Mouse (Mus musculus): ENCODE results near the gene Lime1. TPM values are rescaled to one million over a fixed set of nuclear protein-coding genes. Genes with fewer than 3 reads are reported as not detected.

Gene Lime1
- total RNA-seq, 1 experiment, result 30.8 TPM

GRCm38 (mm10) chr2:181391541-181391940 is 11.7 kb downstream of the Lime1 start:
- H3K4me1 ChIP-seq (ENCODE audit: control insufficient read depth in 2 of 2, insufficient read depth in 2 of 2, low read length in 2 of 2, poor library complexity in 1 of 2), result no peaks in the 10 kb centered on the region
- H3K4me3 ChIP-seq (ENCODE audit: insufficient read depth in 1 of 2, low read depth in 1 of 2, low read length in 2 of 2, poor library complexity in 1 of 2, severe bottlenecking in 1 of 2), result no peak overlapping the region
- H3K9ac ChIP-seq (ENCODE audit: insufficient read depth, low read depth, low read length, poor library complexity, severe bottlenecking), result no peak overlapping the region
- no peak overlapping the region for H3K27ac ChIP-seq (ENCODE audit: insufficient read depth, low read depth, low read length, poor library complexity, severe bottlenecking)
- in situ Hi-C loops (cut with MboI; ENCODE audit: low sequenced_read_pairs in 2 of 2, unreplicated experiment in 2 of 2), result no loop called here
- DNase-seq (ENCODE audit: low read depth, low spot score), result no peak
- no peaks in the 10 kb centered on the region; the same call in 1 of the 2 replicates for H3K36me3 ChIP-seq (ENCODE audit: control insufficient read depth, insufficient read depth, low read length, poor library complexity, severe bottlenecking)
- TF ChIP-seq ZNF384 (IDR thresholded peaks at IDR 0.05; ENCODE audit: low read depth, low read length) (no peak), CHD2 (IDR thresholded peaks at IDR 0.05; ENCODE audit: low read depth, low read length) (no peak), HCFC1 (IDR thresholded peaks at IDR 0.05; ENCODE audit: borderline replicate concordance, insufficient read depth, low read length) (no peak), ZC3H11A (IDR thresholded peaks at IDR 0.05; ENCODE audit: borderline replicate concordance, low read depth, low read length) (no peak), MAFK (IDR thresholded peaks at IDR 0.05; ENCODE audit: insufficient read depth, low read depth, low read length) (no peak)
- H3K9me3 ChIP-seq (ENCODE audit: control insufficient read depth, insufficient read depth, low read depth, low read length), result no peaks in the 10 kb centered on the region

DNA sequence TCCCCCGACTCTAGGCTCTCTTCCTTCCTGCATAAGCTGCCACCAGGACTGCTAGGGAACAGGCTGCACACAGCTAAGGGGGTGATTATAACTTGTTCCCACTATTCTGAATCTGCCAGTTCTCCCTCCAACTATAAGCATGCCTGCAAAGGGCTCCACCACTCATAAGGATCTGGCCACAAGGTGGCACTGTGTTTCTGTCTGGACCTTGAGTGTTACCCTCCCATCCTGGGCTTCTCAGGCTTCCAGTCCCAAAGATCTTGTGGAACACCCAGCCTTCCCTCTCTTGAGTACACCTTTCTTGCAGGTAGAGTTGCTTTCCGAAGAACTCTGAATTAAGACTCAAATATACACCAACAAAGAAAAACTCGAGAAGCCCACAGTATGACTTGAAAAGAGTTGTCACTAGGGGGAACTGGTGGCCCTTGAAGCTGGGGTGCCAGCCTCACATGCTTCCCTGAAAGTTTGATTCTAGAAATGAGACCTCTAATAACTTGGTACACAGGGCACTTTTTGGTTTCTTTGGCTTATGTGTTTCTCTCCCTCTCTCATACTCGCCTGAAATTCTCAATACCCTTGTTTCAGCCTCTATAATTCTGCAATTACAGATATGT is 12.8 kb downstream of the Lime1 start:
- no peak overlapping the region for H3K4me3 ChIP-seq (ENCODE audit: insufficient read depth in 1 of 2, low read depth in 1 of 2, low read length in 2 of 2, poor library complexity in 1 of 2, severe bottlenecking in 1 of 2)
- no peak overlapping the region for H3K27ac ChIP-seq (ENCODE audit: insufficient read depth, low read depth, low read length, poor library complexity, severe bottlenecking)
- H3K4me1 ChIP-seq (ENCODE audit: control insufficient read depth in 2 of 2, insufficient read depth in 2 of 2, low read length in 2 of 2, poor library complexity in 1 of 2), result no peaks in the 10 kb centered on the region
- no peaks in the 10 kb centered on the region for H3K9me3 ChIP-seq (ENCODE audit: control insufficient read depth, insufficient read depth, low read depth, low read length)
- in situ Hi-C loops (cut with MboI; ENCODE audit: low sequenced_read_pairs in 2 of 2, unreplicated experiment in 2 of 2), result no loop called here
- no peak overlapping the region for H3K9ac ChIP-seq (ENCODE audit: insufficient read depth, low read depth, low read length, poor library complexity, severe bottlenecking)
- DNase-seq (ENCODE audit: low read depth, low spot score), result peak; percentile 76
- TF ChIP-seq CHD2 (IDR thresholded peaks at IDR 0.05; ENCODE audit: low read depth, low read length) (no peak), MAFK (IDR thresholded peaks at IDR 0.05; ENCODE audit: insufficient read depth, low read depth, low read length) (no peak), HCFC1 (IDR thresholded peaks at IDR 0.05; ENCODE audit: borderline replicate concordance, insufficient read depth, low read length) (no peak), ZNF384 (IDR thresholded peaks at IDR 0.05; ENCODE audit: low read depth, low read length) (no peak), ZC3H11A (IDR thresholded peaks at IDR 0.05; ENCODE audit: borderline replicate concordance, low read depth, low read length) (0 out of 2 replicates have a peak, but pooled peaks have one; percentile 52)
- H3K36me3 ChIP-seq (ENCODE audit: control insufficient read depth, insufficient read depth, low read length, poor library complexity, severe bottlenecking), result no peaks in the 10 kb centered on the region; the same call in 1 of the 2 replicates

GRCm38 (mm10) chr2:181394086-181394485 is 14.2 kb downstream of the Lime1 start:
- Histone ChIP-seq H3K27ac (ENCODE audit: insufficient read depth, low read depth, low read length, poor library complexity, severe bottlenecking) (no peak overlapping the region), H3K4me3 (ENCODE audit: insufficient read depth in 1 of 2, low read depth in 1 of 2, low read length in 2 of 2, poor library complexity in 1 of 2, severe bottlenecking in 1 of 2) (no peak overlapping the region), H3K9me3 (ENCODE audit: control insufficient read depth, insufficient read depth, low read depth, low read length) (no peaks in the 10 kb centered on the region), H3K36me3 (ENCODE audit: control insufficient read depth, insufficient read depth, low read length, poor library complexity, severe bottlenecking) (no peaks in the 10 kb centered on the region; the same call in 1 of the 2 replicates), H3K4me1 (ENCODE audit: control insufficient read depth in 2 of 2, insufficient read depth in 2 of 2, low read length in 2 of 2, poor library complexity in 1 of 2) (no peaks in the 10 kb centered on the region), H3K9ac (ENCODE audit: insufficient read depth, low read depth, low read length, poor library complexity, severe bottlenecking) (no peak overlapping the region)
- TF ChIP-seq CHD2 (IDR thresholded peaks at IDR 0.05; ENCODE audit: low read depth, low read length), result no peak
- no peak for TF ChIP-seq MAFK (IDR thresholded peaks at IDR 0.05; ENCODE audit: insufficient read depth, low read depth, low read length)
- TF ChIP-seq ZC3H11A (IDR thresholded peaks at IDR 0.05; ENCODE audit: borderline replicate concordance, low read depth, low read length), result no peak
- no peak for TF ChIP-seq HCFC1 (IDR thresholded peaks at IDR 0.05; ENCODE audit: borderline replicate concordance, insufficient read depth, low read length)
- no peak for DNase-seq (ENCODE audit: low read depth, low spot score)
- in situ Hi-C loops (cut with MboI; ENCODE audit: low sequenced_read_pairs in 2 of 2, unreplicated experiment in 2 of 2), result no loop called here

DNA sequence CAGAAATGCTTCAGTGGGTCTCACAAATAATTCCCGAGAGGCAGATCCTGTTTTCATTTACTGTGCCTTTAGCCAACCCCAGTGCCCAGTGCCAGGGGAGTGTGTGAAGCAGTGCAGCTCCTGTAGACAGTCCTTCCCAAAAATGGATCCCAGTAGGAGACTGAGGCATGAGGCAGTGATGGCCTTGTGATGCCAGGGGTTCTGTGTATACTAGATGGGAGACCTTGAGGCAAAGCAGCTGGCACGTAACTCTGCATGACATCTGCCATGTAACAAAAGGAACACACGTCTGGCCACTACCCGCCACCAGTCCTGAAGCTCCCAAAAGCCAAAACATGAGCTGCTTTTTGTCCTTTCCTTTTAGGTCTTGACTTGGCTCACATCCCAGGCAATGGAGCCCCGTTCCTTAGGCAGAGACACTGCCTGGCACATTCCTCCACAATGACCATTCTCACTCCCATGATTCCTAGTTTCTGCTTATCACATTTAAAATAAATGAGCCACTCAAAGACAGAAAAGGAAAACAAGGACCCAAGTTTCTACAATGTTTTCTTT is 17.4 kb downstream of the Lime1 start:
- Histone ChIP-seq H3K36me3 (ENCODE audit: control insufficient read depth, insufficient read depth, low read length, poor library complexity, severe bottlenecking) (no peaks in the 10 kb centered on the region; the same call in 1 of the 2 replicates), H3K4me3 (ENCODE audit: insufficient read depth in 1 of 2, low read depth in 1 of 2, low read length in 2 of 2, poor library complexity in 1 of 2, severe bottlenecking in 1 of 2) (no peak overlapping the region), H3K27ac (ENCODE audit: insufficient read depth, low read depth, low read length, poor library complexity, severe bottlenecking) (no peak overlapping the region), H3K9me3 (ENCODE audit: control insufficient read depth, insufficient read depth, low read depth, low read length) (no peaks in the 10 kb centered on the region), H3K9ac (ENCODE audit: insufficient read depth, low read depth, low read length, poor library complexity, severe bottlenecking) (no peak overlapping the region), H3K4me1 (ENCODE audit: control insufficient read depth in 2 of 2, insufficient read depth in 2 of 2, low read length in 2 of 2, poor library complexity in 1 of 2) (no peaks in the 10 kb centered on the region; a peak in 1 of 4 replicates)
- TF ChIP-seq CHD2 (IDR thresholded peaks at IDR 0.05; ENCODE audit: low read depth, low read length), result no peak
- no peak for TF ChIP-seq HCFC1 (IDR thresholded peaks at IDR 0.05; ENCODE audit: borderline replicate concordance, insufficient read depth, low read length)
- TF ChIP-seq ZC3H11A (IDR thresholded peaks at IDR 0.05; ENCODE audit: borderline replicate concordance, low read depth, low read length), result no peak
- no peak for DNase-seq (ENCODE audit: low read depth, low spot score)
- in situ Hi-C loops (cut with MboI; ENCODE audit: low sequenced_read_pairs in 2 of 2, unreplicated experiment in 2 of 2), result no loop called here

Measured in ES-E14 (cell line).